Mouse (Mus musculus) right cerebral cortex, postnatal 4 days (tissue): ENCODE data around the gene Tmem125.
"Not testable (repeated sequence)": the region's sequence is repeated elsewhere in the genome, so short reads cannot be mapped to it uniquely, and the experiment has no call there.

ENCODE experiments used
- DNase-seq: peaks from one replicate; pipeline ENCODE4 v3.0.0-alpha.2; 2022

Tmem125 gene

GRCm38 (mm10) chr4:118543592-118544260 is at the start of gene Tmem125:
Gene Tmem125 (minus strand): TSS chr4:118544044.
- DNase-seq, result no peak

- no peak for DNase-seq
Measured at GRCm38 (mm10) chr4:118589733-118590130, 45.9 kb upstream of the Tmem125 start.

GRCm38 (mm10) chr4:118589053-118589732 is 45.3 kb upstream of the Tmem125 start:
- no peak for DNase-seq

- DNase-seq, result no peak
Measured at GRCm38 (mm10) chr4:118582629-118583028, 38.8 kb upstream of the Tmem125 start.

GRCm38 (mm10) chr4:118581508-118581907 is 37.7 kb upstream of the Tmem125 start:
- DNase-seq, result no peak

- DNase-seq, result peak; percentile 70
Measured at GRCm38 (mm10) chr4:118579313-118579712, 35.5 kb upstream of the Tmem125 start.

- DNase-seq, result peak; percentile 98
Measured at GRCm38 (mm10) chr4:118576097-118576496, 32.3 kb upstream of the Tmem125 start.

GRCm38 (mm10) chr4:118571441-118571840 is 27.6 kb upstream of the Tmem125 start:
- peak; percentile 39 for DNase-seq

- DNase-seq, result no peak
Measured at GRCm38 (mm10) chr4:118569320-118569719, 25.5 kb upstream of the Tmem125 start.

- no peak for DNase-seq
Measured at GRCm38 (mm10) chr4:118568709-118569108, 24.9 kb upstream of the Tmem125 start.

- DNase-seq, result no peak
Measured at GRCm38 (mm10) chr4:118566161-118566676, 22.4 kb upstream of the Tmem125 start.

GRCm38 (mm10) chr4:118564926-118565279 is 21.1 kb upstream of the Tmem125 start:
- no peak for DNase-seq

- DNase-seq, result peak; percentile 40
Measured at GRCm38 (mm10) chr4:118564062-118564925, 20.4 kb upstream of the Tmem125 start.

GRCm38 (mm10) chr4:118553039-118553649 is 9.3 kb upstream of the Tmem125 start:
- DNase-seq, result no peak

- not testable (repeated sequence) for DNase-seq
Measured at GRCm38 (mm10) chr4:118548130-118548480, 4.3 kb upstream of the Tmem125 start.

- DNase-seq, result peak; percentile 42
Measured at GRCm38 (mm10) chr4:118547424-118548129, 3.7 kb upstream of the Tmem125 start.

- no peak for DNase-seq
Measured at GRCm38 (mm10) chr4:118544441-118545127, 740 bp upstream of the Tmem125 start.

- DNase-seq, result no peak
Measured at GRCm38 (mm10) chr4:118543158-118543530, 700 bp downstream of the Tmem125 start.

GRCm38 (mm10) chr4:118542510-118543157 is 1.2 kb downstream of the Tmem125 start:
- DNase-seq, result no peak

- no peak for DNase-seq
Measured at GRCm38 (mm10) chr4:118539904-118540303, 3.9 kb downstream of the Tmem125 start.

- no peak for DNase-seq
Measured at GRCm38 (mm10) chr4:118537801-118538200, 6.0 kb downstream of the Tmem125 start.
